Mouse (Mus musculus) erythroblast, embryonic 14.5 days (primary cell): ENCODE measurements around the gene Fis1.

ENCODE experiments used
- GATA1 ChIP-seq: IDR thresholded peaks from 2 replicates; pipeline ENCODE4 v1.6.1; 2012; ENCODE audit warnings: low read length, inconsistent platforms, mixed read lengths
- TAL1 ChIP-seq: IDR thresholded peaks from 3 replicates; pipeline ENCODE4 v1.6.1; 2012; ENCODE audit warnings: low read length, inconsistent platforms, mixed read lengths

- no peak for TF ChIP-seq GATA1
- TF ChIP-seq TAL1 = no peak
Observed at GRCm38 (mm10) chr5:136952153-136952552, 922 bp upstream of the Fis1 start.
